Mouse (Mus musculus) WW6 (cell line): ENCODE measurements around the gene Erh.

Experiments used
- DNase-seq: peaks from one replicate; pipeline ENCODE4 v3.0.0-alpha.2; 2013; ENCODE audit warnings: low read depth, low spot score

Erh gene

GRCm38 (mm10) chr12:80615371-80616257, 28.5 kb downstream of the Erh start:
- DNase-seq, result no peak

GRCm38 (mm10) chr12:80612113-80612791, 31.9 kb downstream of the Erh start:
- no peak for DNase-seq

GRCm38 (mm10) chr12:80609928-80610327, 34.2 kb downstream of the Erh start:
- DNase-seq, result no peak

- no peak for DNase-seq
Measured at GRCm38 (mm10) chr12:80608576-80608975, 35.6 kb downstream of the Erh start.

- no peak for DNase-seq
Measured at GRCm38 (mm10) chr12:80604218-80604617, 39.9 kb downstream of the Erh start.

- DNase-seq, result no peak
Measured at GRCm38 (mm10) chr12:80603566-80603965, 40.6 kb downstream of the Erh start.

- DNase-seq, result no peak
Measured at GRCm38 (mm10) chr12:80602432-80602831, 41.7 kb downstream of the Erh start.

GRCm38 (mm10) chr12:80601597-80602269, 42.4 kb downstream of the Erh start:
- no peak for DNase-seq

GRCm38 (mm10) chr12:80598756-80599155, 45.4 kb downstream of the Erh start:
- DNase-seq, result no peak

- DNase-seq, result no peak
Measured at GRCm38 (mm10) chr12:80598236-80598635, 45.9 kb downstream of the Erh start.

- DNase-seq, result no peak
Measured at GRCm38 (mm10) chr12:80595968-80596367, 48.2 kb downstream of the Erh start.

- no peak for DNase-seq
Measured at GRCm38 (mm10) chr12:80595566-80595965, 48.6 kb downstream of the Erh start.

- DNase-seq, result no peak
Measured at GRCm38 (mm10) chr12:80594781-80595180, 49.4 kb downstream of the Erh start.

- no peak for DNase-seq
Measured at GRCm38 (mm10) chr12:80594141-80594540, 50.0 kb downstream of the Erh start.

- no peak for DNase-seq
Measured at GRCm38 (mm10) chr12:80584973-80585372, 59.2 kb downstream of the Erh start.
